Mouse (Mus musculus): ENCODE measurements around the gene Uqcc3. TPM values are rescaled to one million over a fixed set of nuclear protein-coding genes. Genes with fewer than 3 reads are reported as not detected.

Uqcc3 gene
- total RNA-seq (2021): 10 to 100 TPM; 57.7 to 59.0 TPM
- long read RNA-seq, experiment 1, transcript Uqcc3-201 (2 exons, 821 nt): major isoform, 84 of 88 reads
- long read RNA-seq, experiment 1, partial matches to known transcripts: 3 of 88 reads
- long read RNA-seq, experiment 1, other reads (novel, unspliced or antisense): 1 of 88 reads
- long read RNA-seq, experiment 2, transcript Uqcc3-201 (2 exons, 821 nt): major isoform, 105 of 108 reads
- long read RNA-seq, experiment 2, partial matches to known transcripts: 0 of 108 reads
- long read RNA-seq, experiment 2, other reads (novel, unspliced or antisense): 3 of 108 reads

GRCm38 (mm10) chr19:8880311-8881033 lies at the start of gene Uqcc3:
Gene Uqcc3, minus strand, starts transcription at chr19:8880923.
- Histone ChIP-seq H3K27ac (peak within 1 kb of the TSS; percentile 89), H3K4me3 (peak within 1 kb of the TSS; percentile 83)
- intact Hi-C loops (cut with DNase I): no loop called here
- DNase-seq: peak; percentile 93
- TF ChIP-seq CTCF (IDR thresholded peaks at IDR 0.05): no peak

- intact Hi-C loops (cut with DNase I): no loop called here
- Histone ChIP-seq H3K4me3 (peak overlapping the region; percentile 90), H3K27ac (peak overlapping the region; percentile 96)
- no peak for TF ChIP-seq CTCF (IDR thresholded peaks at IDR 0.05)
- DNase-seq: no peak
Observed at GRCm38 (mm10) chr19:8930117-8930516, 49.4 kb upstream of the Uqcc3 start.

GRCm38 (mm10) chr19:8929224-8930088 lies 48.7 kb upstream of the Uqcc3 start, which contains the start of the genes Rom1 and Eml3:
Gene Rom1, minus strand, starts transcription at chr19:8929356.
Gene Eml3, plus strand, starts transcription at chr19:8929552.
- peak within 1 kb of the TSS; percentile 96 for H3K27ac ChIP-seq
- intact Hi-C loops (cut with DNase I): loop anchor here (5.0 kb wide), 1 partner anchor 37 kb away; the partner anchor contains the start of gene Ints5
- peak within 1 kb of the TSS; percentile 90 for H3K4me3 ChIP-seq
- DNase-seq: peak; percentile 95
- TF ChIP-seq CTCF (IDR thresholded peaks at IDR 0.05): peak; percentile 52

GRCm38 (mm10) chr19:8928689-8929223 lies 48.0 kb upstream of the Uqcc3 start:
- DNase-seq: no peak
- Histone ChIP-seq H3K4me3 (peak overlapping the region; percentile 90), H3K27ac (peak overlapping the region; percentile 96)
- no peak for TF ChIP-seq CTCF (IDR thresholded peaks at IDR 0.05)
- intact Hi-C loops (cut with DNase I): loop anchor here (5.0 kb wide), 1 partner anchor 36 kb away; the partner anchor contains the start of gene Ints5

GRCm38 (mm10) chr19:8927891-8928525 lies 47.3 kb upstream of the Uqcc3 start:
- DNase-seq: no peak
- H3K4me3 ChIP-seq: no peak overlapping the region
- H3K27ac ChIP-seq: peak overlapping the region; percentile 96; the same call in 1 of the 2 replicates
- intact Hi-C loops (cut with DNase I): loop anchor here (5.0 kb wide), 1 partner anchor 36 kb away; the partner anchor contains the start of gene Ints5
- TF ChIP-seq CTCF (IDR thresholded peaks at IDR 0.05): no peak

- no peak for DNase-seq
- Histone ChIP-seq H3K27ac (no peak overlapping the region), H3K4me3 (no peak overlapping the region)
- no peak for TF ChIP-seq CTCF (IDR thresholded peaks at IDR 0.05)
- intact Hi-C loops (cut with DNase I): loop anchor here (5.0 kb wide), 1 partner anchor 34 kb away; the partner anchor contains the start of gene Ints5
Observed at GRCm38 (mm10) chr19:8926766-8927165, 46.0 kb upstream of the Uqcc3 start.

- Histone ChIP-seq H3K4me3 (peak overlapping the region; percentile 83), H3K27ac (peak overlapping the region; percentile 96; the same call in 1 of the 2 replicates)
- TF ChIP-seq CTCF (IDR thresholded peaks at IDR 0.05): no peak
- DNase-seq: no peak
- intact Hi-C loops (cut with DNase I): loop anchor here (2.0 kb wide), 1 partner anchor 45 kb away; the partner anchor contains the start of gene Eef1g
Observed at GRCm38 (mm10) chr19:8921741-8922140, 41.0 kb upstream of the Uqcc3 start.

- peak overlapping the region; percentile 96 for H3K27ac ChIP-seq
- no peak for TF ChIP-seq CTCF (IDR thresholded peaks at IDR 0.05)
- intact Hi-C loops (cut with DNase I): loop anchor here (2.0 kb wide), 1 partner anchor 46 kb away; the partner anchor contains the start of gene Eef1g
Observed at GRCm38 (mm10) chr19:8920836-8921291, 40.1 kb upstream of the Uqcc3 start.

GRCm38 (mm10) chr19:8920073-8920736 lies 39.5 kb upstream of the Uqcc3 start, which contains the start of gene B3gat3:
Gene B3gat3, plus strand, starts transcription at chr19:8920374.
- H3K4me3 ChIP-seq: peak within 1 kb of the TSS; percentile 83
- peak; percentile 98 for DNase-seq
- intact Hi-C loops (cut with DNase I): loop anchor here (2.0 kb wide), 1 partner anchor 47 kb away; the partner anchor contains the start of gene Eef1g
- TF ChIP-seq CTCF (IDR thresholded peaks at IDR 0.05): no peak
- peak within 1 kb of the TSS; percentile 96 for H3K27ac ChIP-seq

More at GRCm38 (mm10) chr19:8920836-8921291, 40.1 kb upstream of the Uqcc3 start:
- no peak for DNase-seq
- peak overlapping the region; percentile 83 for H3K4me3 ChIP-seq

GRCm38 (mm10) chr19:8919684-8920072 lies 39.0 kb upstream of the Uqcc3 start:
- no peak for TF ChIP-seq CTCF (IDR thresholded peaks at IDR 0.05)
- intact Hi-C loops (cut with DNase I): loop anchor here (2.0 kb wide), 2 partner anchors 21 to 47 kb away; partner anchors contain the start of genes Eef1g and Ganab
- peak overlapping the region; percentile 96 for H3K27ac ChIP-seq
- H3K4me3 ChIP-seq: peak overlapping the region; percentile 83
- DNase-seq: no peak
